ENCODE assay signal across 10 mouse cellular contexts in the genomic region with DNA sequence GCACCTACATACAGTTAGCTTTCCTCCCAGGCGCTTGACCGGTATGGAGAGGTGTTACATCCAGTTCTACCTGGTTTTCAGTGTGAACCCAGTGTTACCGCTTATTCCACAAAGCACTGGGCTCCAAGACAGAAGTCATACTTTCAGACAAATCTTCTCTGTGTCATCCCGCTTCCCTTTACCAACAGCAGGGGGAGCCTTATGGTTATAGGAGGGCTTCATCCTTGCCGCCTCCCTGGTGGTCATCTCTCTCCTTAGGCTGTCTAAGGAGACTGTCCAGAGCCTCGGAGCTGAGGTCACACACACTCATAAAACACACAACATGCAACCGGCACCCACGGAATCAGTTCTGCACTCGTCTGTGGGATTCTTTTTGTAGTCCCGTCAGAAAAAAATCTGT. TPM values are rescaled to one million over a fixed set of nuclear protein-coding genes. Genes with fewer than 3 reads are reported as not detected.
DNase-seq lines count a peak whose midpoint lies in the region; ATAC-seq and TF ChIP-seq lines count a peak whose summit lies in the region.
"Had no signal": no experiment of that assay in that cellular context is flagged by ENCODE, and none has a peak within 500 bp of the region (broad histone marks: within the 10 kb centered on the region; RNA-seq: fewer than 3 reads in every experiment).

No protein-coding gene starts in this region.

- no peak overlapping the region for H3K27ac ChIP-seq in hindbrain, postnatal 0 days
- no peak overlapping the region for H3K27ac ChIP-seq in hindbrain, embryonic 12.5 days
- H3K27ac ChIP-seq in midbrain, embryonic 13.5 days, result no peak overlapping the region
- no peak overlapping the region for H3K27ac ChIP-seq in midbrain, embryonic 11.5 days (ENCODE audit: low read depth, low read length)
- H3K27ac ChIP-seq: liver, embryonic 15.5 days had no signal

- H3K4me2 ChIP-seq in hindbrain, postnatal 0 days (ENCODE audit: low read depth, low read length), result no peak overlapping the region
- H3K4me2 ChIP-seq in hindbrain, embryonic 12.5 days (replicated peaks), result no peak overlapping the region
- no peak overlapping the region for H3K4me2 ChIP-seq in midbrain, embryonic 13.5 days (replicated peaks)
- H3K4me2 ChIP-seq in midbrain, embryonic 11.5 days, result no peak overlapping the region
- H3K4me2 ChIP-seq: heart, embryonic 12.5 days; liver, embryonic 15.5 days had no signal

- H3K27me3 ChIP-seq in hindbrain, postnatal 0 days (ENCODE audit: insufficient read depth, low read length), result no peaks in the 10 kb centered on the region
- no peaks in the 10 kb centered on the region for H3K27me3 ChIP-seq in hindbrain, embryonic 12.5 days
- no peaks in the 10 kb centered on the region for H3K27me3 ChIP-seq in midbrain, embryonic 13.5 days
- H3K27me3 ChIP-seq in midbrain, embryonic 11.5 days (ENCODE audit: control insufficient read depth, insufficient read depth, low read length), result no peaks in the 10 kb centered on the region
- H3K27me3 ChIP-seq: heart, embryonic 12.5 days; liver, embryonic 15.5 days had no signal

- H3K4me3 ChIP-seq in hindbrain, postnatal 0 days (ENCODE audit: low read length), result no peak overlapping the region
- H3K4me3 ChIP-seq in hindbrain, embryonic 12.5 days, result no peak overlapping the region
- H3K4me3 ChIP-seq in midbrain, embryonic 13.5 days (replicated peaks), result no peak overlapping the region
- no peak overlapping the region for H3K4me3 ChIP-seq in midbrain, embryonic 11.5 days (ENCODE audit: low read depth, low read length)
- H3K4me3 ChIP-seq: heart, embryonic 12.5 days; liver, embryonic 15.5 days had no signal

- no peak for DNase-seq in hindbrain, postnatal 0 days (ENCODE audit: low spot score)
- no peak for DNase-seq in midbrain, embryonic 11.5 days (ENCODE audit: low spot score, missing footprints)
- peak; percentile 77 for DNase-seq in R1 (ENCODE audit: low read depth, low spot score)
- DNase-seq in retina, postnatal 1 day, result peak; percentile 41
- DNase-seq in spleen, postnatal 36 days (ENCODE audit: low spot score in 2 of 2), result no peak

- TF ChIP-seq CTCF in hindbrain, postnatal 0 days (IDR thresholded peaks at IDR 0.05; ENCODE audit: low read depth), result peak; percentile 54

- H3K9me3 ChIP-seq in hindbrain, postnatal 0 days (ENCODE audit: low read length), result no peaks in the 10 kb centered on the region
- H3K9me3 ChIP-seq in hindbrain, embryonic 12.5 days (replicated peaks), result no peaks in the 10 kb centered on the region
- no peaks in the 10 kb centered on the region for H3K9me3 ChIP-seq in midbrain, embryonic 13.5 days
- H3K9me3 ChIP-seq in midbrain, embryonic 11.5 days (ENCODE audit: control insufficient read depth, low read length), result no peaks in the 10 kb centered on the region
- H3K9me3 ChIP-seq: heart, embryonic 12.5 days; liver, embryonic 15.5 days had no signal

- no peak for ATAC-seq in hindbrain, postnatal 0 days
- no peak for ATAC-seq in hindbrain, embryonic 12.5 days (ENCODE audit: low FRiP score)
- ATAC-seq in midbrain, embryonic 13.5 days, result 0 out of 2 replicates have a peak, but pooled peaks have one; percentile 18
- no peak for ATAC-seq in midbrain, embryonic 11.5 days (ENCODE audit: low FRiP score)

- no peak overlapping the region for H3K9ac ChIP-seq in hindbrain, postnatal 0 days (replicated peaks; ENCODE audit: low read length)
- H3K9ac ChIP-seq in hindbrain, embryonic 12.5 days, result no peak overlapping the region
- no peak overlapping the region for H3K9ac ChIP-seq in midbrain, embryonic 13.5 days (replicated peaks)
- no peak overlapping the region for H3K9ac ChIP-seq in midbrain, embryonic 11.5 days (ENCODE audit: low read length)
- H3K9ac ChIP-seq: heart, embryonic 12.5 days; liver, embryonic 15.5 days had no signal

- 80% methylated on average over 10 of the region's 10 CpGs for WGBS in hindbrain, postnatal 0 days
- WGBS in hindbrain, embryonic 12.5 days, result 81% methylated on average over 10 of the region's 10 CpGs
- 84% methylated on average over 10 of the region's 10 CpGs for WGBS in midbrain, embryonic 13.5 days
- WGBS in midbrain, embryonic 11.5 days, result 84% methylated on average over 10 of the region's 10 CpGs

- H3K36me3 ChIP-seq in hindbrain, postnatal 0 days (ENCODE audit: insufficient read depth, low read length), result peaks cover 10% of the 10 kb centered on the region; the same call in 1 of the 2 replicates
- peaks cover 53% of the 10 kb centered on the region for H3K36me3 ChIP-seq in hindbrain, embryonic 12.5 days
- peaks cover 60% of the 10 kb centered on the region for H3K36me3 ChIP-seq in midbrain, embryonic 13.5 days
- H3K36me3 ChIP-seq in midbrain, embryonic 11.5 days (ENCODE audit: control insufficient read depth, insufficient read depth, low read length), result peaks cover 32% of the 10 kb centered on the region; the same call in 1 of the 2 replicates

- no peaks in the 10 kb centered on the region for H3K4me1 ChIP-seq in hindbrain, postnatal 0 days (ENCODE audit: insufficient read depth, low read length)
- H3K4me1 ChIP-seq in hindbrain, embryonic 12.5 days, result no peaks in the 10 kb centered on the region
- H3K4me1 ChIP-seq in midbrain, embryonic 13.5 days (replicated peaks), result no peaks in the 10 kb centered on the region
- no peaks in the 10 kb centered on the region for H3K4me1 ChIP-seq in midbrain, embryonic 11.5 days (ENCODE audit: control insufficient read depth, insufficient read depth, low read length)
- H3K4me1 ChIP-seq: heart, embryonic 12.5 days; liver, embryonic 15.5 days had no signal

RNA-seq across cellular contexts. Expression of gene E2f7, which starts 37.4 kb away (rescaled TPM):
- 3.6 and 5.1 TPM in 2 replicates for total RNA-seq in hindbrain, postnatal 0 days (2014; rRNA removed)
- polyA plus RNA-seq in hindbrain, postnatal 0 days (2015; fragmentation: Nextera tagmentation; extraction: Ambion mirVana), result 5.9 and 6.4 TPM in 2 replicates
- polyA plus RNA-seq in hindbrain, embryonic 12.5 days (2016; fragmentation: Nextera tagmentation; extraction: Ambion mirVana), result 22.5 and 26.5 TPM in 2 replicates
- polyA plus RNA-seq in midbrain, embryonic 13.5 days (2015; fragmentation: Nextera tagmentation; extraction: Ambion mirVana), result 14.0 and 14.8 TPM in 2 replicates
- 31.3 and 35.9 TPM in 2 replicates for polyA plus RNA-seq in midbrain, embryonic 11.5 days (2014; fragmentation: Nextera tagmentation; extraction: Ambion mirVana)
- total RNA-seq: neutrophil, adult 5-6 weeks had no signal

Comparison
In these comparisons a context has a peak if more than half of its experiments do, and no peak if none do; other contexts are left out.
1. DNase-seq: peak in R1 (single experiment) and retina, postnatal 1 day (single experiment); none in hindbrain, postnatal 0 days (single experiment), midbrain, embryonic 11.5 days (single experiment) and spleen, postnatal 36 days (0 of 2).